Mouse (Mus musculus) v-Abl transformed pro-B cells (cell line): ENCODE measurements around the gene Aco2.

Experiments used
- in situ Hi-C, 2 experiments: fragments of 400-800 bp; cut with MboI; formaldehyde crosslinking; loops; one replicate each; pipeline ENCODE4 v1.15.1; 2025; ENCODE audit not compliant: unreplicated experiment in 2 of 2

The Aco2 gene

DNA sequence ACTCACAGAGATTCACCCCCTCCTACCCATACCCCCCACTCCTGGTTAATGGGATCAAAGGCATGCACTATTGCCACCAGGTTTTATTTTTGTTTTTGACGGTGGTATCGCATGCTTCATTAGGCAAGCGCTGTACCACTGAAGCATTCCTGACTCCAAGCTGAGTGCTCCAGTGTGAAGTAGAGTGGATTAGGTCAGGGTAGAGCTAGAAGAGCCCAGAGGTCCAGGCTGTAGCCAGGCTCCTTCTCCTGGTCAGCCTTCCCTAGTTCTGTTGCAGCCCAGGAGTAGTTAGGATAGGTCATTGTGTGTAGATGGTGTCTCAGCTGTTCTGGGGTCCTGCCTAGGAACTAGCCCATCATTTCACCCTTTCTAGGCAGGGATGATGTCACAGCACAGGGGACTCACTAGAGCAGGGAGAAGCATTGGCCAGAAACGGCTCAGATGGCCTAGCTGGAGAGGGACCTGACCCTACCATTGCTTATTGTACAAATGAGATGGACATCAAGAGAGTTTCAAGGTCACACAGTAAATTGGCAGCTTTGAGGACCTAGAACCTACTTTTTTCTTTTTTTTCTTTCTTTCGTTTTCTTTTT is 27.0 kb upstream of the Aco2 start:
- in situ Hi-C loops: no loop called here

- in situ Hi-C loops: no loop called here
Measured at GRCm38 (mm10) chr15:81845724-81846123, 26.4 kb upstream of the Aco2 start.

DNA sequence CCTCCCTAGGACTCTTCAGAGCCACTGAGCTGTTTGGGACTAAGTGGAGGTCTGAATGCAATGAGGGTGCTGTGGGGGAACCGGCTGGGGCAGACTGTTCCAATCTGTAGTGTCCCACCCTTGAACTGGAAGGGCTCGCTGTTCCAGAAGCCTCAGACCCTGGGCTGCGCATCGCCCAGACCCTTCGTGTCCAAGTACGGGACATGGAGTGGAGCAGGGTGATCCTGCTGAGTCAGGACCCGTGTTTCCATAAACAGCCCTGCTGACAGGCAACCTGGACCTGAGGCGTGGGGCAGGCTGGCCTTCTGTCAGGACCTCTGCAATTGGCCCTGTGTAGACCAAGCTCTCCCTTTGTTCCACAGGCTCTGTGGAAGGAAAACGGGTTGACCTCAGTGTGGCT is 25.4 kb upstream of the Aco2 start:
- in situ Hi-C loops: no loop called here

DNA sequence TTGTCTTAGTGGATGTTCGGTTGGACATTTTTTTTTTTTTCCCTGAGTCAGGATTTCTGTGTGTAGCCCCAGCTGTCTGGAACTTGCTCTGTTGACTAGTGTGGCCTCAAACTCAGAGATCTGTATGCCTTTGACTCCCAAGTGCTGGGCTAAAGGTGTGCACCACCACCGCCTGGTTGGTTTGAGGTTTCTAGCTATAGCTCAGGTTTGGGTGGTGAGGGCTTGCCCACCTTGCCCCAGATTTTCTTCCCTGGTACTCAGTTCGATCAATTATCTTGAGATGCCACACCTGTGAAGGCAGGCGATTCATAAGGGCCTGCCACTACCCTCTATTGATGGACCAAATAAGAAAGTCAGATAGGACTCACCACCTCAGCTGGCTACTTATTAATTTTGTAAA is 24.9 kb upstream of the Aco2 start:
- in situ Hi-C loops: no loop called here

DNA sequence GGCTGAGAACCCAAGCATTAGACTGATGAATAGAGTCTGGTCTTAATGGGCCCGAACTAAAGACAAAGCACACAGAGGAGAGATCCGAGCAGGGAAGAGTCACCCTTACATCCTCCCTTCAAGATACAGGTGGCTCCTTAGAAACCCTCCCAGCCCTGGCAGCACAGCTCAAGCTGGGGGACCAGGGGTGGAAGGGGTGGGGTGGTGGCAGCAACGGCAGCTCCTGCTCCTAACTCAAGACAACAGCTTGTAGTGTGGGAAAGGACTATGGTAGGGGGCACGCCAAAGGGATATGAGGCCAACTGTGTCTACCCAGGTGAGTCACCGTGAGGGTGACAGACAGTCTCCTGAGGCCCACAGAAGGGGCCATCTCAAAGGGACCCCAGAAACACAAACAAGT is 24.2 kb upstream of the Aco2 start:
- in situ Hi-C loops: no loop called here

DNA sequence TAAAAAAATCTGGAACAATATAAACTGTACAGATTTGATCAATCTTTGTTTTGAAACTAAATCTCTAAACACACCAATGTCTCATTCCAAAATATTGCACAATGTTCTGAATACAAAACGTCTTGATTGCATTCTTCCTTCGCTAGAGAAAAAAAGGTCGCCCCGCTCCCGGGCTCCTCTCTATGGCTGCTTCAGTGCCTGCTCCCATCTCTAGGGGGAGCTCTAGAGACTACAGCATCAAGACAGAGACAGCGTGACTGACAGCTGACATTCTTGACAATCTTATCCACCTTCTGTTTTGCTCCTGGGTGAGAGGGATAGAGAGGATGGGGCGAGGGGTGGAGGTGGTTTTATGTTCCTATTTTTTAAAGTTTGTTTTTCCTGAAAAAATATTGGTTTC is 23.8 kb upstream of the Aco2 start:
- in situ Hi-C loops: no loop called here

- in situ Hi-C loops: no loop called here
Measured at GRCm38 (mm10) chr15:81849104-81849503, 23.0 kb upstream of the Aco2 start.

DNA sequence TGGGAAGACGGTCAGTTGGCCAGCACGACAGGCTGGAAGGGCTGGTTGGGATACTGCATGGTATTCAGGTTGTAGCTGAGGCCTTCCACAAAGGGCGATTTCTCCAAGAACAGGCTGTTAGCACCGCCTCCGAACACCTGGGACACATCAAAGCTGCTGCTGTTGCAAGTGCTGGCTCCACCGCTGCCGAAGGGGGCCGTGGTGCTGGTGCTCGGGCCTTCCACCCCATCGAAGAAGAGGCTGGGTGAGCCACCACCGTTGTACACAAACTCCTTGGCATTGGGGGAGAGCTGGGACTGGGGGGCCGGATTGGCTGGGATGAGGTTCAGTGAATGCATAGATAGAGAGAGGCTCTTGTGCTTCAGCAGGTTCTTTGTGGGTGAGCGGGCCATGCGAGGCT is 21.4 kb upstream of the Aco2 start:
- in situ Hi-C loops: no loop called here

GRCm38 (mm10) chr15:81851375-81851774 is 20.7 kb upstream of the Aco2 start:
- in situ Hi-C loops: no loop called here

GRCm38 (mm10) chr15:81852411-81853000 is 19.6 kb upstream of the Aco2 start:
- in situ Hi-C loops: no loop called here

DNA sequence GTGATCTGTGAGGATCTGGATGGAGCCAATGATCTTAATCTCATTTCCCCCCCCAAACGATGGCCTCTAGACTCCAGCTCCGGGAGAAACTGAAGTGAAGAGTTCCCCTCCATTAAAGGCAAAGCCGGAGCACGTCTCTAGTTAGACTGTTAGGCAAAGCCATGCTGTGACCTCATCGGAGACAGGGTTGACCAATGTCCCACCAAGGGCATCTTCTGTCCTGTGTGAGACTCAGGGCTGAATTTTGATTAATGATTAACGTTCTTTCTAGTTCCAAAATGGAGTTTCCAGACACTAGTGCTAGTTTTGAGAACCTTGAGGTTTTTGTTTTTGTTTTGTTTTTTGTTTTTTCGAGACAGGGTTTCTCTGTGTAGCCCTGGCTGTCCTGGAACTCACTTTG is 19.0 kb upstream of the Aco2 start:
- in situ Hi-C loops: no loop called here

DNA sequence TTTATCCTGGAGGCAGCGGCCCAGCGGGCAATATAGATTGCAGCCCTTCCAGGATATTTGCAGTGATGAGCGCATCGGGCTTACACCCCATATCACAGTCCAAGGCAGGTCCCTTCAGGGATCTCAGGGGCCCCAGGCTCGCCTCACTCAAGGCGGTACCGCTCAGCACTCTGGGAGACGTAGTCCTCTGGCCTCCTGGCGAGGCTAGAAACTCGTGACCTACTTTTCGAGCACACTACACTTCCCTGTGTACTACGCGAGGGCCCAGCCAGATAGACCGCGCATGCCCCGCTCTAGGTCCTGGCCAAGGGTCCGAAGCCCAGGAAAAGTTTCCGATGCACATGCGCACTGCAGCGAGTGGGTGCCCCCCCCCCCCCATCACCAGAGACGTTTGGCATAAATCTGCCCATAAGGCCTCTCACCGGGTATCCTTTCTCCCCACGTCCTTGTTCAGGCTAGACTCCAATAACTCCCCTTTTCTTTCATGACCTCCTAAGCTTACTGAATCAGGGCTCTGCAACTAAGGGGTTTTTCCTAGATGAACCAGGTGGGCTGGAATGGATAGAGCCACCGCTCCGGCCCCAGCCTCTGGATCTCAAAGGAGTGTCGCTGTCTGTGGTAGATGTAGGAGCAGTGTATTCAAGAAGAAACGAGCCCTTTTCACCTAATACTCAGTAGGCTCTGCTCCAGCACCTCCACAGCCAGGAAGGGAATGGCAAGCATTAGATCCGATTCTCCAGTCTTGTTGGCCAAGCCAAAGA is 15.9 kb upstream of the Aco2 start:
- in situ Hi-C loops: loop anchor here in 1 of 2 experiments (5.0 kb wide), 1 partner anchor 171 kb away; no protein-coding TSS in a partner anchor

DNA sequence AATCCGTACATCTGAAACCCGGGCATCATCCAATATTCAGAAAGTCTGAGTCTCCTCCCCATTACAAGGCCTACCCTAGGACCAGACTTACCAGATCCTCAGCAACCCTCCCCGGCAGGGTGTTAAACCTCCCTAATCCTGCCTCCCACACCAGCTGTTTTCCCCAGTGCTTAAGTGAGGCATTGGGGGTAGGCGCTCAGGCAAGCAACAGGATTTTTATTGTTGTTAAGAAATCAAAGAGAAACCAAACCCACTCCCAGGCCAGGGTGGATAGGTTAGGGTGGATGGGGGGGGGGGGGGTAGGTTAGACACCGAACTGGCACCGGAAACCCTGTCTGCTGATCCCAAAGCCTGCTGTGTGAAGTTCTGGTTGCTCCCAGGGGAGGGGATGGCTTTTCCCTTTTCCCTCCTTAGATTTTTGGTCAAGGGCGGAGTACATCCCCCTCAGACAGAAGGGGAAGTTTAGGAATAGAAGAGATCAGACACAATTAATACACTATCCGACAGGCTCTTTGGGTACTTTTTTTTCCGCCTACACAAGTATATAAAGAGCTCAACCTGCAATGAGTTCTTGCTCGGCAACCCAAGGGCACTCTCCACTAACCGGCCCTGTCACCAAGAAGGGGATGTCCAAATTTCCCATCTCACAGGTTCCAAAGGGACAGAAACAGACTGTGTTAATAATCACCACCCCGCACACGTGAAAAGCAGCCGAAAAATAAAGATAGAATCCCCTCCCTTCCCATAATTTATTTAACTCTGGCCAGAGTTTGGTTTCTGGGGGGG is 15.0 kb upstream of the Aco2 start:
- in situ Hi-C loops: loop anchor here in 1 of 2 experiments (5.0 kb wide), 1 partner anchor 170 kb away; no protein-coding TSS in a partner anchor

- in situ Hi-C loops: loop anchor here in 1 of 2 experiments (5.0 kb wide), 1 partner anchor 170 kb away; no protein-coding TSS in a partner anchor
Measured at GRCm38 (mm10) chr15:81857724-81858116, 14.4 kb upstream of the Aco2 start.

DNA sequence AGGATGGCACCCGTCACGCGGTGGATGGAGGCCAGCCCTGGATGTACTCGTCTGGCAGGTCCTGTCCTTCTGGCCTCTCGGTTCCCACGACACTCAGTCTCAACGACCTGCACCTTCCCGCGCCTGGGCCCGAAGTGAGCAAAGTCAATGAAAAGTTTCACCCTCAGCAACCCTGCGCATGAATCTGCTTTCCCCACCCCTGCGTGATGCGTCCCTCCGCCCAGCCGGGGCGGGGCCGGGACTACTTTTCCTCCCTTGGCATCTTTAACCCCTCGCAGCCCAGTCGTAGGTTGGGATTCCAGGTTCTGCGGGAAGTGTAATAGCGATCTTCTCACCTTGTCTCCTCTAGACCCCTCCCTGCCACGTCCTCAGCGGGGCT is 14.0 kb upstream of the Aco2 start:
- in situ Hi-C loops: loop anchor here in 1 of 2 experiments (5.0 kb wide), 1 partner anchor 169 kb away; no protein-coding TSS in a partner anchor

GRCm38 (mm10) chr15:81858517-81859329 is 13.4 kb upstream of the Aco2 start, which contains the start of gene Tob2:
TSS of gene Tob2 (minus strand) at chr15:81858796.
- in situ Hi-C loops: loop anchor here in 1 of 2 experiments (5.0 kb wide), 1 partner anchor 169 kb away; no protein-coding TSS in a partner anchor

DNA sequence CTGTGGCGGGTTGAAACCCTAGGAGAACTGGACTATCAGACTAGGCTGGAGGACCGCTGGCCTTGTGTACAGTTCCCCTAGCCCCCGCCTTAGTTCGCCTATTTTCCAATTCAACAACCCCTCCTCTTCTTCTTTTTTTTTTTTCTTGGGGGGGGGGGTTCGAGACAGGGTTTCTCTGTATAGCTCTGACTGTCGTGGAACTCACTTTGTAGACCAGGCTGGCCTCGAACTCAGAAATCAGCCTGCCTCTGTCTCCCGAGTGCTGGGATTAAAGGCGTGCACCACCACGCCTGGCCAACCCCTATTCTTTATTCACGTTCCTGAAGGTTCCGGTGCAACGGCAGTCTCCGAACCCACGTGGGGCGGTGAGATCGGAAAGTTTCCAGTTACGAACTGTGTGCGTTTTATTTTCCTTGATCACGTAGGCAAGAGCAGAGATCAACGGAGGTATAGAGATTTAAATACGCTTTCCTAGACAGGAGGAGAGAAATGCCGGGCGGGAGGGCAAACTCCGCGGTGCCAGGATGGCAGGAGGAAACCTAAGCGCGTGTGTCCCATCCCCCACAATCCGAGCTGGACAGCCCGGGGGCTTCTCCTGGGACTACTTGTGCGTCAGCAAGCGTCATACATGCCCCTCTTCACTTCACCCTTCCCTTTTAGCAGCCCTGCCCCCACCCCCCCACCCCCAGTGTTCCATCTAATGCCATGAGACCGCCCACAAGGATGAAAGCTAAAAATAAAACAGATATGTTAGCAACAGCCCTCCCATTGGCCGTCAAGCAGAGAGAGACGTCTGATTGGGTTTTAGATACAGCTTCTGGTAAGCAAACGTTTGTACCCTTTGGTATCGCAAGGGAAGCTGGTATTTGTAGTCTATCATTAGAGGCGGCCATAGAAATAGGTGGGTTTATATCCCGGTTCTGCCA is 12.5 kb upstream of the Aco2 start:
- in situ Hi-C loops: loop anchor here in 1 of 2 experiments (5.0 kb wide), 2 partner anchors 47 to 168 kb away; no protein-coding TSS in a partner anchor

- in situ Hi-C loops: loop anchor here in 1 of 2 experiments (5.0 kb wide), 1 partner anchor 48 kb away; no protein-coding TSS in a partner anchor
Measured at GRCm38 (mm10) chr15:81860471-81861135, 11.5 kb upstream of the Aco2 start.
